Mouse (Mus musculus): ENCODE results near the gene Tmem256. TPM values are rescaled to one million over a fixed set of nuclear protein-coding genes. Genes with fewer than 3 reads are reported as not detected.
"Not testable (repeated sequence)": the region's sequence is repeated elsewhere in the genome, so short reads cannot be mapped to it uniquely, and the experiment has no call there.

The Tmem256 gene
- total RNA-seq, 2 experiments from 2014 or later = 145 TPM

DNA sequence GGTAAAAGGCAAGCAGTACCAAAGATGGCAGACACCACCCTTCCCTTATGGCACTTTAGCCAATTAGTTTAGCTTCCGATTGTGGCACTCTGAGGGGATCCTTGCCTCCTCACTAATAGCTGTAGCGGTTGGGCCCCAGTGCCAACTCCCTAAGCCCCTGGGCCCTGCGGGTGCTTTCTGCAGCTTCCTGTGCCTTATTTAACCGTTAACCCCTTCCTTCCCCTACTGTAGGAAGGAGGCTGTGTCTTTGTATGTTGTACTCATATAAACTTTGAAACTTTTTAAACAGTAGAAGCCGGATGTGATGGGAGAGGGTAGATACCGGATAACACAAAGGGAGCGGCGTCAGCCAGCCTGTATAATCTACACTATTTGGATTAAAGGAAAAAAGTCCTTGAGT, 12.4 kb downstream of the Tmem256 start:
- DNase-seq (ENCODE audit: low spot score in 2 of 2) = no peak

DNA sequence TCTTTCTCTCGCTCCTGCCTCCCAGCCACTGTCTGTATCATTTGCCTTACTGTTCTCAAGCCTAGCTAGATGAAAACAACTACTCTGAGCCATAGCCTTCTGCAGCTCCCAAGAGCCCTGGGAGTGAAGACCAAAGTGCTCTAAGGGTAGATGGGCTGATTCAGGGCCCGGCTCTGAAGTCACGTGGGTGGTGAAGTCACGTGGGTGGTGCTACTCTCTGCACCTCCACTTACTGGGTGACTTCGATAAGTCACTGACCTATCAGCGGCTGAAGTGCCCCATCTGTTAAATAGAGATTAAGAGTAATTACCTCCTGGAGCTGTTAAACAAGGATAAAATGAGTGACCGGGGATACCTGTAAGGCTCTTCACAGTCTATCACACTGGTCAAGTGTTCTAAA, 15.7 kb downstream of the Tmem256 start:
- no peak for DNase-seq (ENCODE audit: low spot score in 2 of 2)

DNA sequence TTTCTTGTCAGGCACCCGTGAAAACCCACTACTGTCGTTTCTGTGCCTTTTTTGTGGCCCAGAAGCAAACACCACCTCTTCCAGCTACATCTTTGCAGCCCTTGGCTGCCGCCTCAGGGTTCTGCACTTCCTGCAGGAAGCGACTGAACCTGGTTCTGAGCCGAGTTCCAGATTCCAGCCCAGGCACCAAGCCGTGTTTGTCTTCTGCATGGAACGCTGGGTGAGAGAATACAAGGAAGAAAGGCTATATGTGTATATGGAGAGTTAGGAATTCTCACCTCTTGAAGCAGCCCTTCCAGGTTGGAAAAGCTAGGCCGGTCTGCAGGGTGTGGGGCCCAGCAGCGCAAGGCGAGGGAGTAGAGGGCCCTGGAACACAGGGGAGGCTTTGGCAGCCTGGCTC, 16.4 kb downstream of the Tmem256 start:
- DNase-seq (ENCODE audit: low spot score in 2 of 2) = no peak

DNA sequence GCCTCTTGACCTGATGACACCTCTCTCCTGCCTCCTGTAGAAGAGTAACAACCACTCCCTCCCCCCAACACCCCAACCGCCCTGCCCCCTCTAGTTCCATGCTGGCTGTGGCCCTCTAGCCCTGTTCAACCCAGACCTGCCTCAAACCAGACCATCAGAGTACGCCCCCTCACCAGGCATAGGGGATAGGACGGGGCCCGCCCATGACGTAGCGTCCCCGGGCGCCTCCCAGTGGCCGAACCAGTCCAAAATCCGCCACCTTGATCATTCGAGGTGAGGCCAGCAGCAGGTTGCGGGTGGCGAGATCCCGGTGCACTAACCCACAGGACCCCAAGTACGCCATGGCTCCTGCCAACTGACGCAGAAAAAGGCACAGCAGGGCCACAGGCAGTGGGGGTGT, 17.0 kb downstream of the Tmem256 start:
- DNase-seq (ENCODE audit: low spot score in 2 of 2) = peak in 1 of 2 experiments; percentile 63

DNA sequence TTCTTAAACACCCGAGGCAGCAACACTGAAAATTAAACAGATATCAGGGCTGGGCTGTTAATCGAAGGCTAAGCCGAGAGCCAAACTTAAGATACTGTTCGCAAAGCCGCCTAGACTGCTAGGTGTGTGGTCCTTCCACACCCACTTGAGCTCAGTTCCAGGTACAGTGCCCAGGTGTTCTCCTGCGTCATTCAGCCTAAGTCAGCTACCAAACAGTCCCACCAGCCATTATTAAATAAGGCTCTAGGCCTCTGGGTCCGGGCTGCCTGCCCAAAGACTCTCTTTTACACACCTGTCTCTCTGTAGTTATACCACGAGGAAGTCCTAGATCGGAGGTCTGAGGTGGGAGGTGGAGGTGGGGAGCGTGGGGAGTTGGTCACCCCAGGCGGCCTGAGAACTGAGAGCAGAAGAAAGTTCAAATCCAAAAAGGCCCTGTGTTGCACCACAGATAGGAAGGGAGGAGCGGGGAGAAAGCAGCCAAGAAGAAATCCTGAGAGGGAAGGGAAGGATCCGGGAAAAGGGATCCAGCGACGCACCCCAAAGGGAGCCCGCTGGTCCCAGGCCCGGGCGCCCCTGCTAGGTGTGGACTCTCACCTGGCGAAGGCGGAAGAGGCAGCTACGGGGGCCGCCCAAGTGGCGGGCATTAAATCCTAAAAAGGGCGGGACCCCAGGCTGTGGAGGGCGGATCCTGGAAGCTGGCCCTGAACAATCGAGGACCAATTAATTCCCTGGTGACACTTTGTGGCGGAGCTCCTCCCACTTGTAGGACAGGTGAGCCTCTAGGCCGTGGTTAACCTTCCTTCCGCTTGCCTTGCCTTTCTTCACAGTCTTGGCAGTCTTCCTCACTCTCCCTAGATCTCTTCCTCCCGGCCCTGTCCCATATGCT, 20.0 kb downstream of the Tmem256 start, which contains the start of gene Tnk1:
Gene Tnk1 (minus strand): TSS at position 618 of the 886 bp plus-strand sequence.
- DNase-seq (ENCODE audit: low spot score in 2 of 2) = no peak

DNA sequence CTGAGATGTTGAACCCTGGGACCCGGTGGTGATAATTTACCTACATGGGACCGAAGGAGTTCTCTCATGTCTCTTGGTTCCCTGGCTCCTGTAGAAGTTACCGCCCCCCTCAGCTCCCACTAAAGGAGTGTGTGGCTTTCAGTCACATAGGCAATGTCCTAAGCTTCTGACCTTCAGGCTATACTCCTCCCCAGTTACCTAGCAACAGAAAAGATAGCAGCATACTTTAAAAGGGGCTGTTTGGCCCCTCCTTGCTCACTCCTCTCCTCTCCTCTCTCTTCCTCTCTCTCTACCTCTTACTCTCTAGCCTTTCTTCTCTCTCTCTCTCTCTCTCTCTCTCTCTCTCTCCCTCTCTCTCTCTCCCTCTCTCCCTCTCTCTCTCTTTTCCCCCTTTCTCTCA, 25.4 kb downstream of the Tmem256 start:
- not testable (repeated sequence) for DNase-seq (ENCODE audit: low spot score in 2 of 2)

DNA sequence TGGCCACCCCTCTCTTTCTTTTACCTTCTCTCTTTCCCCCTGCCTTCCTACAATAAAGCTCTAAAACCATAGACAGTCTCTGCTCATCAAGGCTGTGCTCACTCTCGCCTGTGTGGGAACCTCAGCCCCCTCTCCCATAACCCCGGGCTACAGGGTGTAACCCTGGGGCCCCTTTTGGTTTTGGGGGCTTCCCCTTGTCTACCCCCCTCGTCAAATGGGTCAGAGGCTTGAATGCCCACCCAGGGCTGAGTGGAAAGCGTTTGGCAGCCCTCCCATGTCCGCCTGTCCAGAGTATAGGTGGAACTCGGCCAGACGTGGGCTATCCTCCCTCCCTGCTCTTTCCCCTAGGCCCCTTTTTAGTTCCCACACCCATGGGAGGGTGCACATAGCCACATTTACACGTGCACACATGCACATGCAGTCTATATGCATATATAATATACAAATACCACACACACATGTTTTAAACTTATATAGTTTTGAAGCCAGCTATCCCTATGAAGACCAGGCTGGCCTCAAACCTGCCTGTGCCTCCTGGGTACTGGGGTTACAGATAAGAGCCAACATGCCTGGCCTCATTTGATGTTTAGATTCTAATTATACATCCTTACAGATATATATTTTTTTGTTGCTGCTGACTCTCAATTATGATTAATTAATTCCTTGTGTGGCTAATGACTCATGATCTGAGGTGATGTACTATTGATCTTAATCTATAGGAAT, 26.0 kb downstream of the Tmem256 start:
- DNase-seq (ENCODE audit: low spot score in 2 of 2) = no peak

DNA sequence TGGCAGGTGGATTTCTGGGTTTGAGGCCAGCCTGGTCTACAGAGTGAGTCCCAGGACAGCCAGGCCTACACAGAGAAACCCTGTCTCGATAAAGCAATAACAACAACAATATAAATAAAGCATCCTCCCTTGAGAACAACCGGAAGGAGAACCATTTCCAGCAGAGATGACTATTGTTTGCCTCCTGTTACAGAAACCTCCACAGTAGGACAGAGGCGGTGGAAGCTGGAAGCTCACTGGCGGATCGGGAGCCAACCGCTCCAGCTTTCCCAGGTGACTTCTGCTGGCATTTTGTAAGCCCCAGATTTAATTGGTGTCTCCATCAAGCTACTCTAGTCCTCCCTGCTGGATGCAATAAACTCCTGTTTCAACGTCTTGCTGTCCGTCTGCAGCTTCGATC, 27.2 kb downstream of the Tmem256 start:
- DNase-seq (ENCODE audit: low spot score in 2 of 2) = no peak

DNA sequence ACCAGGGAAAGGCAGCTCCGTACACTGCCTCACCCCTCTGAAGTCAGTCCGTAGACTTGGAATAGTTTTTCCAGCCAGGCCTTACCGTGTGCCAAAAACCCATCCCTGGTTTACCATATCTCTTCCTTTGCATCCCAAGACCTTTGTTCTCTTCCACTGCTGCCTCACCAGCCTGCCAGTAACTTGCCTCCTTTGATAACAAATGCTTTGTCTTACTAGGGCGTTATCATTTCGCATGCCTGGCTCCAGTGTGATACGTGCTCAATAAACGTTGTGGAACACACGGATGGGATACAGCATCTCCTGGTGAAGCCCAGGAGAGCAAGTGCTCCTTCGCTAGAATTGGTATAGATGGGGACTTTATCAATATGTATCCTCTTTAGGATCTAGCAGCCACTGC, 29.0 kb downstream of the Tmem256 start:
- no peak for DNase-seq (ENCODE audit: low spot score in 2 of 2)

DNA sequence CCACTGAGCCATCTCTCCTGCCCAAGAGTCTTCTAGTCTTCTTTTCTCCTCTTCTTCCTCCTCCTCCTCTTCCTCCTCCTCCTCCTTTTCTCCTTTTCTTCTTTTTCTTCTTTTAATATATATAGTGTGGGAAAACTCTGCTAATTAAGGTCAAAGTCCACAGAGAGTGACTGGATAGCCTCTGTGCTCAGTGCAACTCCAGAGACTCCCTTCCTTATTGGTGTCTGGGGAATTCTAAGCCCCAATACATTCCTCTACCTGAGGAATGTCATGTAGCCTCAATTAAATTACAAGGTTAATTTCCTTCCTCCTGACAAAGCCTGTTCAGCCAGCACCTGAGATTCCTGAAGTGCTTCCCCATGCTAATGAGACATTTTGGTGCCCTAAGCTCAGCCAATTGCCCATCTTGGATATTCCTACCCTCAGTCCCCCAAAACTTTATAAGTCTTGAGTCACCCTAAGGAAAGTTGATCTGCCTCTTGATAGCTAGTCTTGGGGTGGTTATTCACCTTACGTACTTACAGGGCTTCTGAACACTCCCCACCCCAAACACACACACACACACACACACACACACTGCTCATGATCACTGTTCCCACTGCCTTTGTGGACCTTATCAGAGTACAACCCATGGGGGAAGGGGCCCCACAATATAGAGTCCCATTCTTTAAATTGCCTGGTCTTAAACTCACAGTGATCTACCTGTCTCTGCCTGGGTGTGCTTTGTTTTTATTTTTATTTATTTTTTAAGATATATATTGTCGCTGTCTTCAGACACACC, 32.2 kb downstream of the Tmem256 start:
- DNase-seq (ENCODE audit: low spot score in 2 of 2) = no peak

DNA sequence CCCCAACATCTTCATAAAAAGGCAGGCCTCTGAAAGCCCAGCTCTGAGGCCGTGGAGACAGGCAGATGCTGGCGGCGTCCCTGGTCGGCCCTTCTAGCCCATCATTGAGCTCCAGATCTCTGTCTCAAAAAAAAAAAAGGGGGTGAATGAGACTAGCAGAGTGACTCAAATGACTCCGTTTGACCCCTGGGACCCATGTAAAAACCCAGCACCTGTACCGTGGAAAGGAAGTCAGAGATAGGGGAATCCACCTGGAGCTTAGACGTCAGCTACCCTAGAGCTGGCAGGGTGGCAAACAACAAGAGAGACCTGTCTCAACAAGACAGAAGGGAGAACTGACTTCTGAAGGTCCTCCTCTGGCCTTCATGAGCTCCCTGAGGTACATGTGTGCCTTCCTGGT, 33.5 kb downstream of the Tmem256 start:
- DNase-seq (ENCODE audit: low spot score in 2 of 2) = no peak

DNA sequence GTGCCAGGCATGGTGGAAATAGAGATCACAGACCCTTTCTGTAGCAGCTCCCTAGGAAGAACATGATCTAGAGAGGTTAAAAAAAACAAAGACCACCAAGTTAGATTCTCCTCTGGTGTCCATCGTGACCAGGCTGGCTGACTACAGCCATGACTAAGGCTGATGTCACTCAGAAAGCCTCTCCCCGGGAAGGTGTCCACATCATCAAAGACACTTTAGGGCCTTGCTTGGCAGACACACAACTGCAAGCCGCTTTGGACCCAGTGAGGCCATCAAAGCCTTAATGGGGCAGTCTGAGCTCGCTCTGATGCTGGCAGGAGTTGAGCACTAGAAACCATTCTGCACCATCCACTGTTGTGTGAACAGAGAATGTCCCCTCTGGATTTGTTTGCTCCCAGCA, 34.1 kb downstream of the Tmem256 start:
- no peak for DNase-seq (ENCODE audit: low spot score in 2 of 2)

DNA sequence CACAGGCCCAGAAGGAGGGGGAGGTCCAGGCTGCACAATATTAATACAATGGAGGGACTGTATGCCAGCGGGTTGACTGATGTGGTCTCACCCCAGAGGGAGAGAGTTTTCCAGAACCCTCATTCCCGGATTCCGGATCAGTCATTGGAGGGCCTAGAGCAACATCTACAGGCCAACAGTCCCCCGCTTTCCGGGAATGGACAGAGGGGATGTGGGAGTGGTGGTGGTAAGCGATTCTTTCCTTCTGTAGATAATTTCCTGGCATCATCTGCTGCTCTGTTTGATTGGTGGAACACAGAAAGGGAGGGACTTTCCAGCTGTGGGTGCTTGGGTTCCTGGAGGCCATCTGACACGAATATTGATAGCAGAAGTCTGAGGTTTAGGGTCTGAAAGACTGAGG, 37.9 kb downstream of the Tmem256 start:
- DNase-seq (ENCODE audit: low spot score in 2 of 2) = no peak

DNA sequence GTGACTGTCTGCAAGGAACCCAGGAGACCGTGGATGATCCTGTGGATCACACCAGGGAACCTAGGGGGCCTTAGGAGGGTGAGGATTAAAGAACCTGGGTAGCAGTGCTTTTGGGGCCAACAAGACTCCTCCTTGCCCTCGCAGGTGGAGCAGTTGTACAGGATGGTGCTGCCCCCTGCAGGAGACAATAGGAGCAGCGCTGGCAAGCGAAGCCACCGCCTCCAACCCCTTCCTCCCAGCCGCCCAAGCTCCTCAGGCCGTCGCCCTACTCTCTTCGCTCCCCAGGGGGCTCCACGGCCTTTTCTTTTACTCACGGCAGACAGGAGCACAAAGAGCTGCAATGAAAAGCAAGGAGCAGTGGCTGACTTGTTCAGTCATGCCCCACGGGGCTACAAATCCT, 38.6 kb downstream of the Tmem256 start:
- DNase-seq (ENCODE audit: low spot score in 2 of 2) = peak; percentile 85

DNA sequence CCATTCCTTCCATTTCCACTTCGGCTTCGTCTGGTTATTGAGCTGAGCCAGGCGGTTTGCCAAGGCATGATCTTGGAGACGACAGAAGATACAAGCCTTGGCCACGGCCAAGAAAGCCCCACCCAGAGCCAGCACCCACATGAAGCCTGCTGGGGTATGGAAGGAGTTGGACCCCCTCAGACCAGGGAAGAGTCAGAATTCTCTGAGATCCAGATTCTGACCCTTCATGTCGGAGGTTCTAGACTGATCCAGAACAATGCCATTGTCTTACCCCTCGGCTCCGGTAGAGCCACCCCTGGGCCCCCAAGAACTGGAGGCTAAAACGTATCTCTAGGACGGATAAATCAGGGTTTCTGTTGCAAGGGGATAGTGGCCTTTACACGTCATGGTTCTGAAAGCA, 39.6 kb downstream of the Tmem256 start, which contains the start of gene Tmem95:
Gene Tmem95 (minus strand): TSS at position 141 of the 400 bp plus-strand sequence.
- DNase-seq (ENCODE audit: low spot score in 2 of 2) = no peak

DNA sequence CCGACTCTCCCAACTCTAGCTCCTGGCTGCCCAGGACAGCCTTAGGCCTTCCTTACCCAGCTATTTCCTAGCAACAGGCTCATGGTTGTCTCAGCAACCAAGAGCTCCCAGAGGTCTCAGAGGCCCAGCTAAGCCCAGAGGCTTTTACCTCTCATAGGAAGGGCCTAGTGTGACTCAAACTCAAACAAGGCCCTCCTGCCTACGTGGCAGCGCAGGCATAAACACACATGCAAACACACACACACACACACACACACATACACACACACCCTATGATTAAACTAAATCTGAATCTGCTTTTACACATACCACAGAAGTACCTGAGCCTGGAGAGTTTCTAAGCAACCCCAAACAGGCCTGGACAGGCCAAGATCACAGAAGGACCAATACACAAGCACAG, 40.1 kb downstream of the Tmem256 start:
- no peak for DNase-seq (ENCODE audit: low spot score in 2 of 2)

DNA sequence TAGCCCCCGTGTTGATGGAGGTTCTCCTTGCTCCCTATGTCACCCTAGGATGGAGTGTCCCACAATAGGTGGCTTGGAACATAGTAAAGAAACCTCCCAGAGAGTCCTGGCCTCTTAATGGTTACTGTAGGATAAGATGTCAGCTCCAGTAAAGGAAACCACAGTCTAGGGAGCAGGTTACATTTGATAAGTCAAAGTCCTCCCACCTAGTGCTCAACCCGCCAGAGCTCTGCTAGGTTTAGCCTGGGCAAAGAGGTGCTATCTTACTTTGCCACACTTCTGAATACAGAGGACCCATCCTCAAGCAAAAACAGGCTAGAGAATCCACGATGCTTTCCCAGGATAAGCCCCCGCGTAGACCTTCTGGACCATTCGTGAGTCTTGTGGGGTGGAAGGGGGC, 40.6 kb downstream of the Tmem256 start:
- DNase-seq (ENCODE audit: low spot score in 2 of 2) = no peak

DNA sequence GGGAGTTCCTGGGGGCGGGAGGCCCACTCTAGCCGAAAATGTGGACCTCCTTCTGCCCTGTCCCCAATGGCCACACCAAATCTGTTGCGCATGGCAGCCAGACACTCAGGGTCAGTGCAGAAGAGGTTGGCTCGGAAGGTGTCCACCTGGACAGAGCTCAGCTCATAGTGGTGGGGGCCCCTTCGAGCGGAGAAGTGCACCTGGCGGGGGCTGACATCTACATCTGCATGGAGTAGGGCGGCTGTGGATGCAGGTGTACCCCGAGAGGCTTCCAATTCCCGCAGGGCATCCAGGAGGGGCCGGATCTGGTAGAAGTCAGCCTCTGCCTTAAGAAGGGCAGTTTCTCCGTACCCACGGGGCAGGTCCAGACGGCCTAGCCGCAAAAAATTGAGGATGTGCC, 41.4 kb downstream of the Tmem256 start:
- no peak for DNase-seq (ENCODE audit: low spot score in 2 of 2)

DNA sequence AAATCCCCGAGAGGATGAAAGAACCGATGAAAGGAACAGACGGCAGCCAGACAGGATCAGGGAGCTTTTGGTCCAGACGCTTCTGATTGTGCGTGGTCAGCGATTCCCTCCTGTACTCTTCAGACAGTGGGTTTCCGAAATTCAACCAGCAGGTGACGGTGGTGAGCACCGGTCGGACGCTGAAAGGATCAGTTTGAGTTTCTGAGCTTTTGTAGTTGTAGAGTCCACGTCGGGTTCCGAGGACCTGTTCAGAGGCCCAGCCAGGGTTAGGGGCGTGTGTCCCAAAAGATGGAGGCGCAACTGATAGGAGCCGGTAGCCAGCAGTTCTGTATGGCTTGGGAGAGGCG, 42.2 kb downstream of the Tmem256 start:
- DNase-seq (ENCODE audit: low spot score in 2 of 2) = no peak

DNA sequence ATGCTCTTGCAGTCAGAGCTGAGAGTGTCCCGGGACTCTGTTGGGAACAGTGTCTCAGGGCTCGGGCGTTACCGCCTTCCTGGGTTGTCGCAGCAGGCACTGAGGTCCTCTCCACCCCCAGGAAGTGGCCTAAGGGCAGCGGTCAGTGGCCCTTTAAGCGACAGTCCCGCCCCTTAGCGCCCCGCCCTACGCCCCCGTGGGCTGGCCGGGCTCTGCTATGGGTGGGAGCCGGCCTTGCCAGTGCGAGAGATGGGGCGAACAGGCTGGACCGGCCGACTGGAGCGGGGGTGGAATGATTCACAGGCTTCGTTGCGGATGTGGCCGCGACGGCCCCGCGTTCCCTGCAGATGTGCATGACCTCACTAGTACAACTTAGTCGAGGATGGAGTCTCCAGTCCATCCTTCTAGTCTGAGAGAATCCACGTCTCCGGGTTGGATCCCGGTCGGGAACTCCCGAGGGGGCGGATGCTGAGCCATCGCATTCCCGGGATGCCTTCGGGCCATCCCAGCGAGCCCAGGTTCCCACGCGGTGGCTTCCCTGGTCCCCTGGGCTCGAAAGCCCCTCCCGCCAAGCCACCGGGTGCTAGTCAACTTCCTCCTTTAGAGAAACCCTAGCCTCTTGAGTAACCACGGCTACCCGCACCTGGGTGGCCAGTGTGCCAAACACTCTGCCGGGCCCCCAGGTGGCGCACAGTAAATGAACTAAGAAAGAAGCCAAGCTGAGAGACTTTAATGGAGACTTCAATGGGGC, 42.7 kb downstream of the Tmem256 start, which contains the start of gene Kctd11:
Gene Kctd11 (minus strand): TSS at position 554 of the 751 bp plus-strand sequence.
- peak; percentile 91 to 92 for DNase-seq (ENCODE audit: low spot score in 2 of 2)

Measured in adrenal gland, adult 18-20 months (tissue).